Mouse (Mus musculus): ENCODE results near the gene Tmem25. TPM values are rescaled to one million over a fixed set of nuclear protein-coding genes. Genes with fewer than 3 reads are reported as not detected.

Tmem25 gene
- total RNA-seq, 1 experiment = 0.54 TPM

GRCm38 (mm10) chr9:44760873-44761272 lies 38.2 kb downstream of the Tmem25 start:
- Histone ChIP-seq H3K36me3 (ENCODE audit: control insufficient read depth, insufficient read depth, low read length, poor library complexity, severe bottlenecking) (peaks cover 3% of the 10 kb centered on the region), H3K27ac (ENCODE audit: insufficient read depth, low read depth, low read length, poor library complexity, severe bottlenecking) (no peak overlapping the region), H3K4me3 (ENCODE audit: insufficient read depth in 1 of 2, low read depth in 1 of 2, low read length in 2 of 2, poor library complexity in 1 of 2, severe bottlenecking in 1 of 2) (no peak overlapping the region), H3K9ac (ENCODE audit: insufficient read depth, low read depth, low read length, poor library complexity, severe bottlenecking) (no peak overlapping the region), H3K9me3 (ENCODE audit: control insufficient read depth, insufficient read depth, low read depth, low read length) (no peaks in the 10 kb centered on the region), H3K4me1 (ENCODE audit: control insufficient read depth in 2 of 2, insufficient read depth in 2 of 2, low read length in 2 of 2, poor library complexity in 1 of 2) (peaks cover 0 to 2% of the 10 kb centered on the region in 2 experiments; a peak in 1 of 4 replicates)
- DNase-seq (ENCODE audit: low read depth, low spot score) = no peak
- in situ Hi-C loops (cut with MboI; ENCODE audit: low sequenced_read_pairs in 2 of 2, unreplicated experiment in 2 of 2) = no loop called here
- TF ChIP-seq ZNF384 (IDR thresholded peaks at IDR 0.05; ENCODE audit: low read depth, low read length) = no peak
- TF ChIP-seq ZC3H11A (IDR thresholded peaks at IDR 0.05; ENCODE audit: borderline replicate concordance, low read depth, low read length) = no peak
- TF ChIP-seq HCFC1 (IDR thresholded peaks at IDR 0.05; ENCODE audit: borderline replicate concordance, insufficient read depth, low read length) = no peak
- no peak for TF ChIP-seq MAFK (IDR thresholded peaks at IDR 0.05; ENCODE audit: insufficient read depth, low read depth, low read length)

DNA sequence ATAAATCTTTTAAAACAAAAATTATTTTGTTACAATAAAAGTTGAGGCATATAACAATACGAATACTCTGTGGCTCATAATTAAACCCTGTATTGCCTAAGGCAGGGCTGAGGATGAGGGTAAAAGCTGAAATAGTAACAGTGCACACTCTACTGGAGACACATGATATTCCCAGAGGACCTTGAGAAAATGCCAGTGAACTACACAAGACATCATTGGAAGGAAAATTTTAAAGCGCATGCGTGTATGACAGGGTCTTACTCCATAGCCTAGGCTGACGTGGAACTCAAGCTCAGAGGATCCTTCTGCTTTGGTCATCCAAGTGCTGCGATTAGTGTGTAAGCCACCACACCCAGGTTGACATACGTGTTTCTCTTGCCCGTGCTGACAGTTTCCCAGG lies 50.6 kb downstream of the Tmem25 start:
- no peak for TF ChIP-seq MAFK (IDR thresholded peaks at IDR 0.05; ENCODE audit: insufficient read depth, low read depth, low read length)
- TF ChIP-seq ZNF384 (IDR thresholded peaks at IDR 0.05; ENCODE audit: low read depth, low read length) = no peak
- no peak for TF ChIP-seq CHD2 (IDR thresholded peaks at IDR 0.05; ENCODE audit: low read depth, low read length)
- TF ChIP-seq ZC3H11A (IDR thresholded peaks at IDR 0.05; ENCODE audit: borderline replicate concordance, low read depth, low read length) = no peak
- TF ChIP-seq HCFC1 (IDR thresholded peaks at IDR 0.05; ENCODE audit: borderline replicate concordance, insufficient read depth, low read length) = no peak
- Histone ChIP-seq H3K9me3 (ENCODE audit: control insufficient read depth, insufficient read depth, low read depth, low read length) (no peaks in the 10 kb centered on the region), H3K9ac (ENCODE audit: insufficient read depth, low read depth, low read length, poor library complexity, severe bottlenecking) (no peak overlapping the region), H3K36me3 (ENCODE audit: control insufficient read depth, insufficient read depth, low read length, poor library complexity, severe bottlenecking) (peaks cover 9% of the 10 kb centered on the region), H3K4me1 (ENCODE audit: control insufficient read depth in 2 of 2, insufficient read depth in 2 of 2, low read length in 2 of 2, poor library complexity in 1 of 2) (no peaks in the 10 kb centered on the region), H3K27ac (ENCODE audit: insufficient read depth, low read depth, low read length, poor library complexity, severe bottlenecking) (no peak overlapping the region), H3K4me3 (ENCODE audit: insufficient read depth in 1 of 2, low read depth in 1 of 2, low read length in 2 of 2, poor library complexity in 1 of 2, severe bottlenecking in 1 of 2) (no peak overlapping the region)
- no peak for DNase-seq (ENCODE audit: low read depth, low spot score)
- in situ Hi-C loops (cut with MboI; ENCODE audit: low sequenced_read_pairs in 2 of 2, unreplicated experiment in 2 of 2) = no loop called here

DNA sequence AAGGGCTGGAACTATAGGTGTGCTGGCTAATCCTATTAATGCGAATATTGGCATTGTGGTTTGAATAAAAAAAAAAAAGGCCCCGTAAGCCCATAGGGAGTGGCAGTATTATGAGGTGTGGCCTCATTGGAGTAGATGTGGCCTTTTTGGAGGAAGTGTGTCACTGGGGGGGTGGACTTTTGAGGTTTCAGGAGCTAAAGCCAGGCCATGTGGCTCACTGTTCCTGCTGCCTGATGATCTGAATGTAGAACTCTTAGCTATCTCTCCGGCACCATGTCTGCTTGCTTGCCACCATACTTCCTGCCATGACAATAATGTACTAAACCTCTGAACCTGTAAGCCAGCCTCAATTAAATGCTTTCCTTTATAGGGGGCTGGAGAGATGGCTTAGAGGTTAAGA lies 51.8 kb downstream of the Tmem25 start:
- H3K4me1 ChIP-seq (ENCODE audit: control insufficient read depth in 2 of 2, insufficient read depth in 2 of 2, low read length in 2 of 2, poor library complexity in 1 of 2) = no peaks in the 10 kb centered on the region
- H3K36me3 ChIP-seq (ENCODE audit: control insufficient read depth, insufficient read depth, low read length, poor library complexity, severe bottlenecking) = peaks cover 9% of the 10 kb centered on the region
- H3K9ac ChIP-seq (ENCODE audit: insufficient read depth, low read depth, low read length, poor library complexity, severe bottlenecking) = no peak overlapping the region

GRCm38 (mm10) chr9:44746666-44747065 lies 52.4 kb downstream of the Tmem25 start:
- no peaks in the 10 kb centered on the region for H3K4me1 ChIP-seq (ENCODE audit: control insufficient read depth in 2 of 2, insufficient read depth in 2 of 2, low read length in 2 of 2, poor library complexity in 1 of 2)
- TF ChIP-seq ZC3H11A (IDR thresholded peaks at IDR 0.05; ENCODE audit: borderline replicate concordance, low read depth, low read length) (no peak), ZNF384 (IDR thresholded peaks at IDR 0.05; ENCODE audit: low read depth, low read length) (no peak), CHD2 (IDR thresholded peaks at IDR 0.05; ENCODE audit: low read depth, low read length) (no peak), MAFK (IDR thresholded peaks at IDR 0.05; ENCODE audit: insufficient read depth, low read depth, low read length) (no peak), HCFC1 (IDR thresholded peaks at IDR 0.05; ENCODE audit: borderline replicate concordance, insufficient read depth, low read length) (no peak)
- no peak for DNase-seq (ENCODE audit: low read depth, low spot score)
- no peak overlapping the region for H3K9ac ChIP-seq (ENCODE audit: insufficient read depth, low read depth, low read length, poor library complexity, severe bottlenecking)
- H3K27ac ChIP-seq (ENCODE audit: insufficient read depth, low read depth, low read length, poor library complexity, severe bottlenecking) = no peak overlapping the region
- H3K36me3 ChIP-seq (ENCODE audit: control insufficient read depth, insufficient read depth, low read length, poor library complexity, severe bottlenecking) = peaks cover 8% of the 10 kb centered on the region
- H3K9me3 ChIP-seq (ENCODE audit: control insufficient read depth, insufficient read depth, low read depth, low read length) = no peaks in the 10 kb centered on the region
- in situ Hi-C loops (cut with MboI; ENCODE audit: low sequenced_read_pairs in 2 of 2, unreplicated experiment in 2 of 2) = no loop called here
- H3K4me3 ChIP-seq (ENCODE audit: insufficient read depth in 1 of 2, low read depth in 1 of 2, low read length in 2 of 2, poor library complexity in 1 of 2, severe bottlenecking in 1 of 2) = no peak overlapping the region

More for the DNA sequence above, 51.8 kb downstream of the Tmem25 start:
- Histone ChIP-seq H3K4me3 (ENCODE audit: insufficient read depth in 1 of 2, low read depth in 1 of 2, low read length in 2 of 2, poor library complexity in 1 of 2, severe bottlenecking in 1 of 2) (no peak overlapping the region), H3K9me3 (ENCODE audit: control insufficient read depth, insufficient read depth, low read depth, low read length) (no peaks in the 10 kb centered on the region), H3K27ac (ENCODE audit: insufficient read depth, low read depth, low read length, poor library complexity, severe bottlenecking) (no peak overlapping the region)
- in situ Hi-C loops (cut with MboI; ENCODE audit: low sequenced_read_pairs in 2 of 2, unreplicated experiment in 2 of 2) = no loop called here
- no peak for DNase-seq (ENCODE audit: low read depth, low spot score)
- TF ChIP-seq ZNF384 (IDR thresholded peaks at IDR 0.05; ENCODE audit: low read depth, low read length) = no peak
- TF ChIP-seq ZC3H11A (IDR thresholded peaks at IDR 0.05; ENCODE audit: borderline replicate concordance, low read depth, low read length) = no peak
- no peak for TF ChIP-seq HCFC1 (IDR thresholded peaks at IDR 0.05; ENCODE audit: borderline replicate concordance, insufficient read depth, low read length)
- TF ChIP-seq CHD2 (IDR thresholded peaks at IDR 0.05; ENCODE audit: low read depth, low read length) = no peak
- TF ChIP-seq MAFK (IDR thresholded peaks at IDR 0.05; ENCODE audit: insufficient read depth, low read depth, low read length) = no peak

GRCm38 (mm10) chr9:44745371-44745770 lies 53.7 kb downstream of the Tmem25 start:
- Histone ChIP-seq H3K9me3 (ENCODE audit: control insufficient read depth, insufficient read depth, low read depth, low read length) (no peaks in the 10 kb centered on the region), H3K36me3 (ENCODE audit: control insufficient read depth, insufficient read depth, low read length, poor library complexity, severe bottlenecking) (peaks cover 8% of the 10 kb centered on the region), H3K4me1 (ENCODE audit: control insufficient read depth in 2 of 2, insufficient read depth in 2 of 2, low read length in 2 of 2, poor library complexity in 1 of 2) (no peaks in the 10 kb centered on the region), H3K9ac (ENCODE audit: insufficient read depth, low read depth, low read length, poor library complexity, severe bottlenecking) (no peak overlapping the region), H3K4me3 (ENCODE audit: insufficient read depth in 1 of 2, low read depth in 1 of 2, low read length in 2 of 2, poor library complexity in 1 of 2, severe bottlenecking in 1 of 2) (no peak overlapping the region), H3K27ac (ENCODE audit: insufficient read depth, low read depth, low read length, poor library complexity, severe bottlenecking) (no peak overlapping the region)
- no peak for DNase-seq (ENCODE audit: low read depth, low spot score)
- TF ChIP-seq CHD2 (IDR thresholded peaks at IDR 0.05; ENCODE audit: low read depth, low read length) (no peak), ZNF384 (IDR thresholded peaks at IDR 0.05; ENCODE audit: low read depth, low read length) (no peak), ZC3H11A (IDR thresholded peaks at IDR 0.05; ENCODE audit: borderline replicate concordance, low read depth, low read length) (no peak), HCFC1 (IDR thresholded peaks at IDR 0.05; ENCODE audit: borderline replicate concordance, insufficient read depth, low read length) (no peak), MAFK (IDR thresholded peaks at IDR 0.05; ENCODE audit: insufficient read depth, low read depth, low read length) (no peak)
- in situ Hi-C loops (cut with MboI; ENCODE audit: low sequenced_read_pairs in 2 of 2, unreplicated experiment in 2 of 2) = no loop called here

Other genes with a start within 250 kb of the Tmem25 start
- 0.21 and 0.31 TPM in 2 replicates for gene Cxcr5, start 237.4 kb downstream of the Tmem25 start, total RNA-seq (2012; rRNA removed)
- 34.9 and 52.7 TPM in 2 replicates for gene Ddx6, start 194.4 kb downstream of the Tmem25 start, total RNA-seq (2012; rRNA removed)
- not detected in 2 replicates for gene Treh, start 126.1 kb downstream of the Tmem25 start, total RNA-seq (2012; rRNA removed)
- gene Phldb1, start 64.1 kb downstream of the Tmem25 start, total RNA-seq (2012; rRNA removed) = 25.8 and 44.0 TPM in 2 replicates
- gene Arcn1, start 31.5 kb downstream of the Tmem25 start, total RNA-seq (2012; rRNA removed) = 46.4 and 72.3 TPM in 2 replicates
- gene Ift46, start 31.4 kb downstream of the Tmem25 start, total RNA-seq (2012; rRNA removed) = 49.1 and 64.4 TPM in 2 replicates
- 0.80 and 2.2 TPM in 2 replicates for gene Ttc36, start 3.8 kb upstream of the Tmem25 start, total RNA-seq (2012; rRNA removed)
- 23.6 and 25.2 TPM in 2 replicates for gene Kmt2a, start 82.0 kb upstream of the Tmem25 start, total RNA-seq (2012; rRNA removed)
- gene Atp5l, start 121.4 kb upstream of the Tmem25 start, total RNA-seq (2012; rRNA removed) = 664 and 732 TPM in 2 replicates
- gene Ube4a, start 166.3 kb upstream of the Tmem25 start, total RNA-seq (2012; rRNA removed) = 46.5 and 56.3 TPM in 2 replicates
- 0.27 TPM in 1 of 2 replicates, not detected in the other for gene Cd3g, start 181.1 kb upstream of the Tmem25 start, total RNA-seq (2012; rRNA removed)
- gene Cd3d, start 182.5 kb upstream of the Tmem25 start, total RNA-seq (2012; rRNA removed) = not detected in 2 replicates
- 3.2 and 4.0 TPM in 2 replicates for gene Cd3e, start 210.3 kb upstream of the Tmem25 start, total RNA-seq (2012; rRNA removed)
- 13.3 and 18.9 TPM in 2 replicates for gene Mpzl2, start 240.5 kb upstream of the Tmem25 start, total RNA-seq (2012; rRNA removed)